Mouse (Mus musculus): Measurements from ENCODE around the gene Zfp324. TPM values are rescaled to one million over a fixed set of nuclear protein-coding genes. Genes with fewer than 3 reads are reported as not detected.

Zfp324 gene
- polyA plus RNA-seq, 1 experiment from 2014 or later: 7.9 TPM

DNA sequence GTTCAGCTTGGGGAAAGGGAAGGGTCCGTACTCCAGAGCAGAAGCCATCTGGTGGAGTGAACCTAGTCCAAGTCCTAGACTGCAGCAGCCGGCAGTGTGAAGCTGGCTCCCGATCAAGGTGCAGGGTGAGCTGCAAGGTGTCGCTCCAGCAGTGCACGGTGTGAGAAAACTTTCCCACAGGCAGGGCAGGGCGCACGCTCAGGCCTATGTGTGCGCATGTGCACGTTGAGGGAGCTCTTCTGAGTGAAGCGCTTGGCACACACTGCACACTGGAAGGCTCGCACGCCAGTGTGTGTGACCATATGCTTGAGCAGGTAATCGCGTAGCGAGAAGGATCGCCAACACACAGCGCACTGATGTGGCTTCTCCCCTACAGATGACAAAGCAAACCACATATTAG lies 40.4 kb downstream of the Zfp324 start:
- H3K4me1 ChIP-seq (ENCODE audit: control insufficient read depth, insufficient read depth, low read length): no peaks in the 10 kb centered on the region
- peaks cover 4% of the 10 kb centered on the region; the same call in 1 of the 2 replicates for H3K27me3 ChIP-seq (ENCODE audit: control insufficient read depth, insufficient read depth, low read length)
- ATAC-seq (replicated peaks; ENCODE audit: insufficient number of reproducible peaks, low FRiP score, low TSS enrichment, low read depth): no peak
- no peaks in the 10 kb centered on the region for H3K9me3 ChIP-seq (replicated peaks; ENCODE audit: control insufficient read depth, low read length)
- DNase-seq (ENCODE audit: low spot score): no peak
- peaks cover 6% of the 10 kb centered on the region; the same call in 1 of the 2 replicates for H3K36me3 ChIP-seq (replicated peaks; ENCODE audit: control insufficient read depth, insufficient read depth, low read depth, low read length)
- H3K9ac ChIP-seq (replicated peaks; ENCODE audit: low read length): no peak overlapping the region
- H3K4me2 ChIP-seq (ENCODE audit: low read depth, low read length): no peak overlapping the region
- H3K4me3 ChIP-seq (ENCODE audit: low read depth, low read length): no peak overlapping the region
- no peak overlapping the region for H3K27ac ChIP-seq (replicated peaks; ENCODE audit: low read depth, low read length)
- WGBS: 91% methylated on average over 17 of the region's 17 CpGs

DNA sequence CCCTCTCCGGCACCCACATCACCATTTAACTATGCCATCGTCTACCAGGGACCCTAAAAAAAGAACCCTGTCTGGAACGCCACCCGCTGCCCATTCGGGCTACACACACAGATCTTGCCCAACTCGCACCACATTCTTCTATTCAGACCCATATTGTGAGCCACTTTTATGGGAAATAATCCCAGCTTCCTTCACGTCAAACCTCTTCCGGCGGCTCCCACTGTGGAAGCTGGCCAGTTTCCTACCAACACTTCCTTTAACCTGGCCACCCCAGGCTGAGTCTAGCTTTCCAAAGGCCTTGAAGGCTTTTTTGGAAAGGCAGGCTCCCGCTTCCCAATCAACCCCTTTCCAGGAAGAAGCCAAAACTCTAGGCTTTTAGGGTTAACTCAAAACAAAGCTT lies 40.9 kb downstream of the Zfp324 start:
- Histone ChIP-seq H3K36me3 (replicated peaks; ENCODE audit: control insufficient read depth, insufficient read depth, low read depth, low read length) (peaks cover 6% of the 10 kb centered on the region; the same call in 1 of the 2 replicates), H3K27me3 (ENCODE audit: control insufficient read depth, insufficient read depth, low read length) (peaks cover 4% of the 10 kb centered on the region; the same call in 1 of the 2 replicates), H3K9me3 (replicated peaks; ENCODE audit: control insufficient read depth, low read length) (no peaks in the 10 kb centered on the region), H3K4me2 (ENCODE audit: low read depth, low read length) (no peak overlapping the region), H3K4me1 (ENCODE audit: control insufficient read depth, insufficient read depth, low read length) (no peaks in the 10 kb centered on the region), H3K9ac (replicated peaks; ENCODE audit: low read length) (no peak overlapping the region), H3K4me3 (ENCODE audit: low read depth, low read length) (no peak overlapping the region), H3K27ac (replicated peaks; ENCODE audit: low read depth, low read length) (no peak overlapping the region)
- DNase-seq (ENCODE audit: low spot score) (no peak), ATAC-seq (replicated peaks; ENCODE audit: insufficient number of reproducible peaks, low FRiP score, low TSS enrichment, low read depth) (no peak)
- WGBS: 86% methylated on average over 10 of the region's 10 CpGs

DNA sequence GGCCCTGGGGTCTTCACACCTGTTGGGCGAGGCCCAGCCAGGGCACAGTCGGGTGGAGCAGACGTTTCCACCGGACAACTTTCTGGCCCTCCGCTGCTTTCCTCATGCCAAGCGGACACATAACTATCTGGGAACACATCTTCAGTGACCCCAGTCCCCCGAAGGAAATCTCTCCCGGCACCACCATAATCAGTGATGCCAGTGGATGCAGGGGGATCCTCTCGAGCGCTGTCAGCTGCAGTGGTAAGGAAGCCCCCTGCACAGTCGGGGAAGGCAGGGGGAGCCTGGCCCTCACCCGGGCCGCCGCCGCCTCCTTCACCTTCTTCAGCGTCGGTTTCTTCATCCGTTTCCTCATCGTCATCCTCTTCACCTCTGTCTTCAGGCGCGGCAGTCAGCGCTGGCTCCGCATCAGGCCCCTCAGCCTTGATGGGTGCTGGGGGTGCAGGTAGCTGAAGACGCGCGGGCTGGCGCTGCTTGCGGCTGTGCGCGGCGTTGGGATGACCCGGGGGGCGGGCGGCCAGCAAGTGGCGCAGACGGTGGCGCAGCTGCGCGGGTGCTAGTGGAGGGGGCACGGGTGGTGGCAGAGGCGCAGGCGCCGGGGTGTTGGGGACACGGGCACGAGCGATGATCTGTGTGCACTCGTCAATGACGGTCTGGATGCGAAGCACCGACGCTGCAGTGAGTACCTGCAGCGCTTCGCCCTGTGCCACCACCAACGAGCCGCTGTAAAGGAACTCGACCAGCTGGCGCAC lies 41.9 kb downstream of the Zfp324 start:
- H3K36me3 ChIP-seq (replicated peaks; ENCODE audit: control insufficient read depth, insufficient read depth, low read depth, low read length): peaks cover 6% of the 10 kb centered on the region; the same call in 1 of the 2 replicates
- H3K4me2 ChIP-seq (ENCODE audit: low read depth, low read length): peak overlapping the region; percentile 25
- DNase-seq (ENCODE audit: low spot score) (no peak), ATAC-seq (replicated peaks; ENCODE audit: insufficient number of reproducible peaks, low FRiP score, low TSS enrichment, low read depth) (no peak)
- H3K9me3 ChIP-seq (replicated peaks; ENCODE audit: control insufficient read depth, low read length): no peaks in the 10 kb centered on the region
- peaks cover 4% of the 10 kb centered on the region; the same call in 1 of the 2 replicates for H3K27me3 ChIP-seq (ENCODE audit: control insufficient read depth, insufficient read depth, low read length)
- H3K4me1 ChIP-seq (ENCODE audit: control insufficient read depth, insufficient read depth, low read length): no peaks in the 10 kb centered on the region
- H3K27ac ChIP-seq (replicated peaks; ENCODE audit: low read depth, low read length): no peak overlapping the region
- 38% methylated on average over 57 of the region's 57 CpGs for WGBS
- H3K9ac ChIP-seq (replicated peaks; ENCODE audit: low read length): no peak overlapping the region; the same call in 1 of the 2 replicates
- peak overlapping the region; percentile 8; the same call in 1 of the 2 replicates for H3K4me3 ChIP-seq (ENCODE audit: low read depth, low read length)

DNA sequence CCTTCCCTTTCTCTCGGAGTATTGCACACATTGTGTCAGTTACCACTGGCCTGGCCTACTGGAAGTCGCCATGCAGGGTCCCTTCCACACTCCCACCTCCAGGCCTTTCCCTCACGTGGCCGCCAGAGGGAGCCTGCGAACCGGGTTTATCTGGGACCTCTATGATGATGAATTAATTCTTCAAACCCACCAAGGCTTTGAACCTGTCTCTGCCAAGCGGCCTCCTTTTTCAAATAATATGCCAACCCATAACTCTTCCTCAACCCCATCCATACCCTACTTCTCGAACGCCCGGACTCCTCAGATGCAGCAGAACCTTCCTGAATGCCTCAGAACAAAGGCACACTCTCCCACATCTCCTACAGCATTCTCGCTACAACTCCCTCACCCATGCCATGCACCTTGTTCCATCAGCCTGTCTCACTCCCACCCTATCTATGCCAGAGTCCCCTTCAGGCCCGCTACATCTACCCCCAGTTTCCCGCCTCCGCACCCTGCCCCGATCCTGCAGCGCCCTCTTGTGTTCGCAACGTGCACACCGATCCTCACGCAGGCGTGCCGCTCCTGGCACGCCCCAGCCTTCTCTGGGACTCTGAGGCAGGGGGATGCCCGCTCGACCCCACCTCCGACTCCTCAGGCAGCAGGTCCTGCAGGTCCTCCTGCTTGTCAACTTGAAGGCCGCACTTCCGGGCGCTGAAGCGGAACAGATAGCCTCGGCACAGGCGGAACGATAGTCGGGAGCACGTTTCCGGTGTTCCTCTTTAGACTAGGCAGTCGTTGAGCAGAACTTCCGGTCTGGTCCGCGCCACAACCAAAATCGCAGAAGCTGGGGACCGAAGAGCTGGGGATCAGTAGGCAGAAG lies 43.7 kb downstream of the Zfp324 start:
- Histone ChIP-seq H3K27me3 (ENCODE audit: control insufficient read depth, insufficient read depth, low read length) (peaks cover 4% of the 10 kb centered on the region; the same call in 1 of the 2 replicates), H3K27ac (replicated peaks; ENCODE audit: low read depth, low read length) (peak overlapping the region; percentile 95), H3K4me3 (ENCODE audit: low read depth, low read length) (peak overlapping the region; percentile 62), H3K4me1 (ENCODE audit: control insufficient read depth, insufficient read depth, low read length) (no peaks in the 10 kb centered on the region), H3K9ac (replicated peaks; ENCODE audit: low read length) (peak overlapping the region; percentile 90), H3K4me2 (ENCODE audit: low read depth, low read length) (peak overlapping the region; percentile 83), H3K36me3 (replicated peaks; ENCODE audit: control insufficient read depth, insufficient read depth, low read depth, low read length) (peaks cover 6% of the 10 kb centered on the region; the same call in 1 of the 2 replicates), H3K9me3 (replicated peaks; ENCODE audit: control insufficient read depth, low read length) (no peaks in the 10 kb centered on the region)
- WGBS: under 1% methylated on average over 42 of the region's 42 CpGs
- DNase-seq (ENCODE audit: low spot score): peak; percentile 98
- ATAC-seq (replicated peaks; ENCODE audit: insufficient number of reproducible peaks, low FRiP score, low TSS enrichment, low read depth): peak; percentile 89

DNA sequence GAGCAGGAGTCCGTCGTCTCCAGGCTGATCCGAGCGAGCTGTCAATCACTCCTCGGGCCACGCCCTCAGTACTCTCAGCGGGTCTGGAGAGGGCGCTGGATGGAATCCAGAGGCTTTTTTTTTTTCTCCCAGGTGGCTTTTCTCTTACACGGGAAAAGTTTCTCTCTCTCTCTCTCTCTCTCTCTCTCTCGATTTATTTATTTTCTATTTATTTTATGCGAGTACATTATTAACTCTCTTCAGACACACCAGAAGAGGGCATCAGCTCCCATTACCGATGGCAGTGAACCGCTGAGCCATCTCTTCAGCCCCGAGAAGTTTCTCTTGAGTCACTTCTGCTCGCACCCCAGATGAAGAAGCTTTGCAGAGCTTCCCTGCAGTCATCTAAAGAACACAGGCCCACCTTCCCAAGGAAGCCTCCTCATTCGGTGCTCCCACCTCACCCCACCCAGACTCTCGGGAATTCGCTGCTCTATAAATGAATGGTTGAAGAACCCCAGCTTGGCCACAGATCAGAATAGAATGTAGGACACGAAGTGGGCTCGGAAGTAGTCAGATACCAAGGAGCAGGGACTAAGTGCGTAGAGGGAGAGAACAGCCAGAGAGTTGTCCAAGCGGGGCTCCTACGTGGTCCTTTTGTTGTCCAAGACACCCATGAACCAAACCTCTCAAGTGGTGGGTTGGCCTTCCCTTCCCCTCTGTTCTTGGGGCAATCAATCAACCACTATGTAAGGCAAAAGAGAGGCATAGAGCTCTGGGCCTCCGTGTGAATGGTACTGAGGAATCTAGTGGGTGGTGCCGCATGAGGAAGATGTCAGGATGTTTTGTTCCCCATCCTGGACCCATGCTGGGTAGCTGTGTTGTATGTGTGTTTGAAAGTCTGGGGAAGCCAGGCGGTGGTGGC lies 44.6 kb downstream of the Zfp324 start, which contains the start of gene Zbtb45:
Zbtb45 (minus strand) TSS at position 30 of the 904 bp plus-strand sequence.
- Histone ChIP-seq H3K4me2 (ENCODE audit: low read depth, low read length) (peak within 1 kb of the TSS; percentile 83), H3K27me3 (ENCODE audit: control insufficient read depth, insufficient read depth, low read length) (peaks cover 4% of the 10 kb centered on the region; the same call in 1 of the 2 replicates), H3K27ac (replicated peaks; ENCODE audit: low read depth, low read length) (peak within 1 kb of the TSS; percentile 95), H3K9ac (replicated peaks; ENCODE audit: low read length) (peak within 1 kb of the TSS; percentile 90), H3K4me3 (ENCODE audit: low read depth, low read length) (peak within 1 kb of the TSS; percentile 62), H3K36me3 (replicated peaks; ENCODE audit: control insufficient read depth, insufficient read depth, low read depth, low read length) (peaks cover 6% of the 10 kb centered on the region; the same call in 1 of the 2 replicates), H3K9me3 (replicated peaks; ENCODE audit: control insufficient read depth, low read length) (no peaks in the 10 kb centered on the region), H3K4me1 (ENCODE audit: control insufficient read depth, insufficient read depth, low read length) (no peaks in the 10 kb centered on the region)
- WGBS: 20% methylated on average over 26 of the region's 26 CpGs
- DNase-seq (ENCODE audit: low spot score) (no peak), ATAC-seq (replicated peaks; ENCODE audit: insufficient number of reproducible peaks, low FRiP score, low TSS enrichment, low read depth) (no peak)

DNA sequence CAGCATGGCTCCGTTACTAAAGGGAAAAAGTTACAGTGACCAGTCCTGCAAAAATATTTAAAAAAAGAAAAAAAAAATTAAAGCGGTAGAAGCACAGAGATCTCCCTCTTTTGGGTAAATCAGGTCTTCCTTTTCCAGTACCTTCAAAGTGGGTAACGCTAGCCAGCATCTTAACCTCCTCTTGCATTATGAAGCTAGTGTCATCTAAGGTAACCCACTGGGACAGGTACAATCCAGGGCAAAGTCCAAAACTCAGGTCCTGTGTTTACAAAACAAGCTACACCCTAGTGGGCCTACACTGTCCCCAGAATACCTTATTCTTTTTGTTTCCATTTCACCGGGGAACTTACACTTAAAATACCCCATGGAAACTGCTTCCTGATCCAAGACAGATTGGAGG lies 48.0 kb downstream of the Zfp324 start:
- Histone ChIP-seq H3K9me3 (replicated peaks; ENCODE audit: control insufficient read depth, low read length) (no peaks in the 10 kb centered on the region), H3K27ac (replicated peaks; ENCODE audit: low read depth, low read length) (no peak overlapping the region), H3K4me1 (ENCODE audit: control insufficient read depth, insufficient read depth, low read length) (no peaks in the 10 kb centered on the region), H3K36me3 (replicated peaks; ENCODE audit: control insufficient read depth, insufficient read depth, low read depth, low read length) (no peaks in the 10 kb centered on the region), H3K4me3 (ENCODE audit: low read depth, low read length) (no peak overlapping the region), H3K4me2 (ENCODE audit: low read depth, low read length) (no peak overlapping the region), H3K9ac (replicated peaks; ENCODE audit: low read length) (no peak overlapping the region), H3K27me3 (ENCODE audit: control insufficient read depth, insufficient read depth, low read length) (no peaks in the 10 kb centered on the region)
- DNase-seq (ENCODE audit: low spot score) (no peak), ATAC-seq (replicated peaks; ENCODE audit: insufficient number of reproducible peaks, low FRiP score, low TSS enrichment, low read depth) (no peak)
- WGBS: 66% methylated on average over 4 of the region's 4 CpGs

DNA sequence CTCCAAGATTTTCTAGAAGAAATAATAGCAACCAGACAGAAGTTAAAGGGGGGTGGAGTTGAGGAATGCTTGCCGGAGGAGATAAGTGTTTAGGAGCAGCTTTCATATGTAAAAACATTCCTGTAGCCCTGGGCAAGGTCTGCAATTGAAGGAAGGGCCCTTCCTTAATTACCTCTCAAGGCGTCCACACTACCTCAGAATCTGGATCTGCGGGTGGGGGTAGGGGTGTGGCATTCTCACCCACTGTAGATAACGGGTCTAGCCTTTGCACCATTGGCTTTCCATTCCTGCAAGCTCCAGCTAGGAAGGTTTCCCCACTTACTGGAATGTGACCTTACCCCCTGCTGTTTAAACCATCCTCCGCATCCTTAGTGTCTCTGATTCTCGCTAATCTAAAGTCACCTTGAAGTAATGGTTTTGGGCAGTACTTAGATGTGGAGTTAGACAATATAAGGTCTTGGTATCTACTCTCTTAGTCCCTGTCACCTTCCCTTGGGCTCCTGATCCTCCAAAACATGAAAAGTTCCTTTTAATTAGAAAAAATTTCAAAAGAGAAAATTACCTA lies 48.7 kb downstream of the Zfp324 start:
- no peaks in the 10 kb centered on the region for H3K4me1 ChIP-seq (ENCODE audit: control insufficient read depth, insufficient read depth, low read length)
- DNase-seq (ENCODE audit: low spot score) (no peak), ATAC-seq (replicated peaks; ENCODE audit: insufficient number of reproducible peaks, low FRiP score, low TSS enrichment, low read depth) (no peak)
- H3K27ac ChIP-seq (replicated peaks; ENCODE audit: low read depth, low read length): no peak overlapping the region
- 33% methylated on average over 6 of the region's 6 CpGs for WGBS
- no peaks in the 10 kb centered on the region for H3K9me3 ChIP-seq (replicated peaks; ENCODE audit: control insufficient read depth, low read length)
- no peaks in the 10 kb centered on the region for H3K27me3 ChIP-seq (ENCODE audit: control insufficient read depth, insufficient read depth, low read length)
- H3K36me3 ChIP-seq (replicated peaks; ENCODE audit: control insufficient read depth, insufficient read depth, low read depth, low read length): no peaks in the 10 kb centered on the region
- no peak overlapping the region for H3K4me3 ChIP-seq (ENCODE audit: low read depth, low read length)
- no peak overlapping the region for H3K4me2 ChIP-seq (ENCODE audit: low read depth, low read length)
- no peak overlapping the region for H3K9ac ChIP-seq (replicated peaks; ENCODE audit: low read length)

All from embryonic facial prominence, embryonic 11.5 days (tissue).